Mouse (Mus musculus) retina, adult 2 months (tissue): Measurements from ENCODE around the gene Bahd1.

Experiments used
- DNase-seq: peaks from one replicate; pipeline ENCODE4 v3.0.0-alpha.2; 2012; ENCODE audit warnings: low read depth, low spot score

The Bahd1 gene

DNA sequence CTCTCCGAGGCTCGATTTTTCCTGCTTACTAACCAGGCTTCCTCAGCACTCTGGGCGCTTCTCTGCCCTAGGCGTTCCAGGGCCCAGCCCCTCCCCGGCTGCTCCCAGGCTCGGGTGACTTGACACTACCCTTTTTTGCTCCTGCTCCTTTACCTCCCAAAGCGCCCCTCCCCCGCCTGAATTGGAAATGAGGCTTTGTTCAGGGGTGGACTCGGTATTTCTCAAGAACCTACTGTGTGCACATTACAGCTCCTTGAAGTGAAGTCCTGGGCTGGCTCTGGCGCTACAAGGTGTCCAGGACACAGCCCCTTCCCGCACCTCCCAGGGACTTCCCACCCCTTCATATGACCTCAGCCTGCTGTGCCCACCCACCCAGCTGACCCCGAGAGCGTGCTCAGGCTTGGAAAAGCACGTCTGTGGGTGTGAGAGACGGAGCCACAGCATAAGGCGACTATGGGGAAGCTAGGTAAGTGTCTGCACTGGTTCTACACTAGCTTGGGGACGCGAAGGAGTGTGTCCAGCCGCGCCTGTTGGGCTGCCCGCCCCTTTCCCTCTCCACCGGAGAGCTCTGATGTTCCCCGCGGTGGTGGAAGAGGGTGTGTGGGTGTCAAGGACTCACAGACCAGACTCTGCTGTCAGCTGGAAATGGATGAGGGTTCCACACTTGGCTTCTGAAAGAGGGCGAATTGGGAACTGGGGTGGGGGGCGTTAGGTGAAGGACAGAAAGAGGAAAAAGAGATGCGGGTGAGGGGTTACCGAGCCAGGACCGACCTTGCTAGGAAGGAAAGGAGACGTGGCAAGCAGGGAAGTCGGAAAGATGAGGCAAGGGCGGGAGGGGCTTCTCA is at the start of gene Bahd1:
Gene Bahd1 (plus strand): TSS at position 397 of the 845 bp plus-strand sequence.
- no peak for DNase-seq

- no peak for DNase-seq
These were observed 48.4 kb upstream of the Bahd1 start for GRCm38 (mm10) chr2:118851756-118852155.

- DNase-seq, result peak; percentile 83
These were observed 38.5 kb upstream of the Bahd1 start, which contains the start of gene Ivd for GRCm38 (mm10) chr2:118861454-118862339. TSS of gene Ivd (plus strand) at chr2:118861954.

- DNase-seq, result no peak
These were observed 37.9 kb upstream of the Bahd1 start for GRCm38 (mm10) chr2:118862340-118862675.

- no peak for DNase-seq
These were observed 29.6 kb upstream of the Bahd1 start for GRCm38 (mm10) chr2:118870601-118871000.

DNA sequence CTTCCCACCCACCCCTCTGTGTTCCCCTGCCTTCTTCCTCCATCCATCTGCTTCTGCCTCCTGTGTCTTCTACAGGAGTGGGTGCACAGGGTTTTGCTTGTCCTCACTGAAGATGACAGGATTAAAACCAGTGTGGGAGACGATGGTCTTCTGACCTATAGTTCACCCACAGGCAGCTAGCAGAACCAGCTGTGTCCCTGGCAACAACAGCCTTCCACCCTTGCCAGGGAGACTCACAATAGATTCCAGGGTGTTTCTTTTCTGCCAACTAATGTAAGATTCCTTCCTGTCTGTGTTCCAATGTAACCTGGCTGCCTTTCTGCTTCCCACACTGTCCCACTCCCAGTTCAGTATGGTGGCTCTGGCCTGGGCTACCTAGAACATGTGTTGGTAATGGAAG is 29.1 kb upstream of the Bahd1 start:
- no peak for DNase-seq

GRCm38 (mm10) chr2:118873018-118873417 is 27.2 kb upstream of the Bahd1 start:
- DNase-seq, result no peak

DNA sequence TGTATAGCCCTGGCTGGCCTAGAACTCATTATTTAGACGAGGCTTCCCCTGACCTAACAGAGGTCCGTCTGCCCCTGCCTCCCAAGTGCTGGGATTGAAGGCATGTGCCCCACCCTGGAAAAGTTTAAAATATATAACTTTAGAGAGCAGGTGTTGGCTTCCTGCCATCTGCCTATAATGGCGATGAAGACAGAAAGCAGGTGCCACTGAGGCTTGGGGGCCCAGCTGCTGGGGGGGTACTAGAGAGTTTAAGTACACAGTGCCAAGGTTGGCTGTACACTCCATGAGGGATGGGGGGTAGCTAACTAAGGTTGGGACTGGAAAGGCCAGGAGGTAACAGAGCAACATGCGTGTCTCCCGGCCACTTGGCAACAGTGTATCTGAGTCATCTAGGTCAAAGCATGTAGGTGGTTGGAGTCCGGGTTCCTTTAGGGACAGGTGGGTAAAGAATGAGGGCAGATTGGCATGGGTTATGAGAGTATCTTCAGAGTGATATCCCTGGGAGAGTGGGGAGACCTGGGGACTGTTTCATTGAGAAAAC is 26.2 kb upstream of the Bahd1 start:
- no peak for DNase-seq

DNA sequence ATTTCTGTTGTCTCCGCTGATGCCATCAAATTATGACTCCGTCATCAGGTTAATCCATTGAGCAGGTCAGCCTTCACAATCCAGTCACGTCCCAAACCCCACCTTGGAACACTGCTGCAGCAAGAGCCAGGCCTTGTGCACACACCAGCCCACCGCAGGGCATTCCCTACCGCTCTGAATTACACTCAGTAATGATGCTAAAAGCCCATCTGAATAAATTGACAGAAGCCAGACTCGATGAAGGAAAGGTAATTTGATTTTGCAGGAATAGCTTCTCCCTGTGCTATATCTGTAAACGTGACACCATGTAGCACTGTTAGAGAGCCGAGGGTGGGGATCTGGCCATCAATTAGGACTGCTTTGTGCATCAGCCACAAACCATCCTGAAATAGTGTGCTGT is 24.9 kb upstream of the Bahd1 start:
- no peak for DNase-seq

- no peak for DNase-seq
These were observed 23.7 kb upstream of the Bahd1 start for GRCm38 (mm10) chr2:118876453-118876852.

GRCm38 (mm10) chr2:118881019-118881418 is 19.2 kb upstream of the Bahd1 start:
- no peak for DNase-seq

DNA sequence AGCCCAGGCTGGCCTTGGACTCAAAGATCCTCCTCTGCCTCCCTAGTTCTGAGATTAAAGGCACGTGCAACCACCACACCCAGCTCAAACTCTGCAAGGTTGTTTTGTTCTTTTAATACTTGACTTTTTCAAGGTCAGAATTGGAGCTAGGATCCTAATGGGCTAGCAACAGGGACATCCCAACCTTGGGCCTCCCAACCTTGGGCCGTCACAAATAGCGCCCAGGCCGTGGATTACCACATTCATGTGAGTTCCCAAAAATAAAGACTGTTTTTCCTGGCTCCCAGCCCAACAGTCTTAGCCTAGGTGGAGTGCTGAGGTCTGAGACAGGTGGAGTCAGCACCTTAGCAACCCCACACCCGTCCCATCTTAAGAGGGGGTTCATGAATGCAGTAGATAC is 18.2 kb upstream of the Bahd1 start:
- DNase-seq, result no peak

GRCm38 (mm10) chr2:118882840-118883679 is 17.1 kb upstream of the Bahd1 start:
- DNase-seq, result peak; percentile 74

GRCm38 (mm10) chr2:118887440-118887839 is 12.7 kb upstream of the Bahd1 start:
- no peak for DNase-seq

DNA sequence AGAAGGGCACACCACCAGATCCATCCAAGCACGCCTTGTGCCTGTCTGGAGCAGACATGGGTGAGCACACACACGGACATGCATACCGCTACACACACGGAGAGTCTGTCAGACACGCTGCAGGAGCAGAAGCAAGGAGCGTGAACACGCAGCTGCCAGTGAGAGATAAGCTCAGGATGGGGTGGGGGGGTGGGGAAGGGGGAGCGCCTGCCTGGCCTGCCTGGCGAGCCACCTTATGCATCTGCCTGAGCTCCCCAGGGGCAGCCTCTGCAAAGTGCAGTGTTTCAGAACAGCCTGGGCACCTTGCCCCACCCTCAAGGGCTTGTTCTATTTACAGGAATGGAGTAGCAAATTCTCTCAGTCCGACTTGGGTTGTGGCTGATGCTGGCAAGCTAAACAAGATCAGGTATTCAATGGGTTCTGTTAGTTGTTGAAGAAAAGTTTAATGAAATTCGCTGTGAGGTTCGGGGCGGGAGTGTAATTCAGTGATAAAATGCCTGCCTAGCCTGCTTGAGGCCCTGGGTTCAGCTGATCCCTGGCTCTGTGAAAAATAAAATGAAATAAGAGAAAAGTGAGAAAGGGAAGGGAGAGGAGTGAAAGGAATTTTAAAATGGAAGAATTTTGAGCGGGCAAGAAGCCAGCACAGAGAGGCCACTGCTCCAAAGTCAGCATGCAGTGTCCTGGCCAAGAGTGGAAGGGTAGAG is 12.2 kb upstream of the Bahd1 start:
- no peak for DNase-seq

GRCm38 (mm10) chr2:118891173-118891572 is 9.0 kb upstream of the Bahd1 start:
- DNase-seq, result no peak

DNA sequence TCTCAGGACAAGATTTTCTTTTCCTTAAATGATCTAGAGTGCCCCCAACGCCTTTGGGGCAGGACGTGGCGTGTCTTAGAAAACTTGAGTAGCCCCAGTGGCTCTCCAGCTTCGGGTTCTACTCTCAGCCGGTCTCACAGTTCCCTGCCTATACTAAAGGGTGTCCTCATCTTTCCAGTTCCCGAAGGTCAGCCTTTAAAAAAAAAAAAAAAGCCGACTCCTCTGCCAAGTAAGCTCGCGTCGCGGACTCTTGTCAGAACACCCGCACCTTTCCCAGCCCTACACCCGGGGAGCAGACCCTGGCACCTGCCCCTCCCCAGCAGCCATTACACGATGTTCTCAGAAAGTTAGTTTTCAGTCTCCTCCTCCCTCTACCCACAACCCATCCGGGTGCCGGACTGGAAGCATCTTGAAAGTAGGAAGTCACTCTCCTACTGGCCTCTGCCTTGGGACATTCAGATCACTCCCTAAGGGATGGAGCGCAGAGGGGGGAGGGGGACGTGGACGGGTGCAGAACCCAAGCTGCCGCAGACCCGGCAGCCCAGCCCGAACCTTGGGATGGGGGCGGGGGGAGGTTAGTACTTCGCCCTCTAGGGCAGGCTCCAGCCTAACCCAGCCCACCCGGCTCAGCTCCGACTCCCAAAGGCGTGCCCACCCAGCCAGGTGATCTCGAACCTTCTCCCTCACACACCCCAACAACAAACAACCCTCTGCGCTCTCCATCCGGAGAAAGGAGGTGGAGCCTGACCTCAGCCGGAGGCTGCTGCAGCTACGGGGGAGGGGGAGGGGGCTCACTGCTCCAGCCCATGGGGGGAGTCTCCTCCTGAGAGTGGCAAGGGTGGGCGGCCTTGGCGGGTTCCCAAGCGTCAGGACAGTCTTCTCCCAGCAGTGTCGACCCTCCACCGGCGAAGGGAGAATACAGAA is 3.9 kb upstream of the Bahd1 start:
- DNase-seq, result no peak

GRCm38 (mm10) chr2:118896914-118897291 is 3.3 kb upstream of the Bahd1 start:
- no peak for DNase-seq

DNA sequence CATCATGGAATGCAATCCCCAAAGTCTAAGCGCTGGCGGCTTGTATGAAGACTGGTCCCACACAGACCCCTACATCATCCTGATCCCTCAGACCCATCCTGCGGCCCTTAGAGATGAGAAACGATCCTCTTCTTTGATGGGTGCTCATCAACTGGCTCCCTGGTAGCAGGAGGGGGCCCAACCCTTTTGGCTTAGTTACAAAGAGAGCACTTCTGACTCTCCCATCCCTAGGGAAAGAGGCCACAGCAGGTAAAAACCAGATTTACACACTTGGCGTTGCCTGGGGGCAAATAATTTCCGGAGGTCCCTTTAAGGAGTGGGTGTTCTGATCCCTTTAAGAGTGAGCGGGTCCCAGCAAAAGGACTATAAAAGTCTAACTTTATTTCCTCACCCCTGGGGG is 2.8 kb upstream of the Bahd1 start:
- DNase-seq, result no peak

- DNase-seq, result no peak
These were observed 2.4 kb upstream of the Bahd1 start for GRCm38 (mm10) chr2:118897808-118898207.
